Mouse (Mus musculus) testis, adult 2 months (tissue): Measurements from ENCODE around the gene 4930447C04Rik.

Source experiments
- CTCF ChIP-seq: fragments of 200-500 bp; IDR thresholded peaks from 2 replicates; pipeline ENCODE4 v1.5.1; 2012; ENCODE audit warnings: low read depth, mild to moderate bottlenecking, inconsistent platforms, low read length, moderate library complexity; ENCODE audit not compliant: control insufficient read depth, insufficient read depth, insufficient replicate concordance
- POLR2A ChIP-seq: fragments of 200-500 bp; IDR thresholded peaks from 2 replicates; pipeline ENCODE4 v1.6.1; 2012; ENCODE audit warnings: low read depth, mild to moderate bottlenecking, inconsistent platforms, low read length, moderate library complexity; ENCODE audit not compliant: control insufficient read depth

DNA sequence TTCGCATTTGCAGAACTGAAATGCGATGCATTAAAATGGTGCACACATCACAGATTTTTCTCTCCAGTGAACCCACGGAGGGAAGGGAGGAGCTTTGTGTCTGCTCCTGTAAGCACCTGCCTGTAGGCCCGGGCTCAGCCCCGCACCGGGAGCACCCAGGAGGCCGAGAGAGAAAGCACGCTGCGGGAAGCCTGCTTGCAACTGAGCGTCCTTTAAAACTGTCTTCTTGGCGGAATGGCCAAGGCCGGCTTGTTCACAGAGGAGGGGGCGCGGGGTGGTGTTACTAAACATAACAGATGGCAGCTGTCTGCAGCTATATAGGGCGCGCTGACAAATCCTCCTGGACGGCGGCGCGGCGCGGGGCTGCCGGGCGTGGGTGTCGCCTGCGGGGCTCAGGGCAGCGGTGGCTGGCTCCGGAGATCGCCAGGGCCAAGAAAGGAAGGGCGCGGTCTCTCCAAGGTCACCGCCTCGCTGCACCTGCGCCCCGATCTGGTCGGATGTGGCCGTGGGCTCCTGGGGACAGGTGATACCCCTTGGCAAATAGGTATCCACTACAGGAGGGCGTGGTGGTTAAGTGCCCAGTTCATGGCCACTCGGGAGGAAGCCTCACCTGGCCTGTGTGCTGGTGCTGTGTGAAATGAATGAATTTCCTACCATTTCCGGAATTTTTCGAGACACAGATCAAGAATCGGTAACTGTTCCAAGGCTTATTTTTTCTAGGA is 108.7 kb downstream of the 4930447C04Rik start:
- TF ChIP-seq CTCF (no peak), POLR2A (no peak)
